Mouse (Mus musculus) spleen, postnatal 14 days (tissue): ENCODE results near the gene Actg1.

Source experiments
- DNase-seq, 2 experiments: peaks; one replicate each; pipeline ENCODE4 v3.0.0; 2021 to 2022; ENCODE audit warnings: low spot score in 2 of 2

The Actg1 gene

GRCm38 (mm10) chr11:120347791-120348683 is at the start of gene Actg1:
Gene Actg1 (minus strand): TSS chr11:120348542.
- DNase-seq = peak; percentile 67 to 76

DNA sequence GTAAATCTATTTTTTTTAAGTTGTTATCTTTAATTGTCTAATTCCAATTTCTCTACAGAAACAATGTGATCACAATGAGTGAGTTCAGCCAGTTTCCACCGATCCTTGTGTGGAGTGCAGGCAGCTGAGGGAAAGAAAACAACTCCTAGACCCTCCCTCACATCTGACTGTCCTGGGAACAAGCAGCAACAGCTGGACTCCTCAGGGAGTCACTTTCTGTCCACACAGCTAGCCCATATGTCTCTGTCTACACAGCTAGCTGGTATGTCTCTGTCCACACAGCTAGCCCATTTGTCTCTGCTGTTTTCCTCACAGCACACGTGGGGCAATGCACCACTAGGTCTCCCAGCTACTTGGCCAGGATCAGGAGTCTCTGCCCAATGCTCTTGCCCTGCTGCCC is 49.3 kb upstream of the Actg1 start:
- DNase-seq = no peak

DNA sequence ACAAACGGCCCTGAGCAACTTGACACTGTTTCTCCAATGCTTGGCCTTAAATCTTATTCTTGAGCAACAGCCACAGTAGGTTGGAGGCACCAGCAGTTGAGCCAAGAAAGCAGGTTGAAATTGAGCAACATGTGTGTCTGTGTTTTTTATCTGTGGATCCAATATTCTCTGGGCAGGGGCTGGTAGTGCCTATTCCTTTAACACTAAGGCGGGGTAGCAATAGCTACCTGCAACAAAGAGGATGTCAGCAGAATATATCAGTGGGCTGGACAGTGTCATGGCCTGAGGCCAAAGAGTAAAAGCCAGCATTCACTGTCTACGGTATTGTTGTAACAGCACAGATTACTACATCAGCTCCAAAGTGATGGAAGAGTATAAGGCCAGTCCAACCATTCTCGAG is 47.3 kb upstream of the Actg1 start:
- DNase-seq = no peak

DNA sequence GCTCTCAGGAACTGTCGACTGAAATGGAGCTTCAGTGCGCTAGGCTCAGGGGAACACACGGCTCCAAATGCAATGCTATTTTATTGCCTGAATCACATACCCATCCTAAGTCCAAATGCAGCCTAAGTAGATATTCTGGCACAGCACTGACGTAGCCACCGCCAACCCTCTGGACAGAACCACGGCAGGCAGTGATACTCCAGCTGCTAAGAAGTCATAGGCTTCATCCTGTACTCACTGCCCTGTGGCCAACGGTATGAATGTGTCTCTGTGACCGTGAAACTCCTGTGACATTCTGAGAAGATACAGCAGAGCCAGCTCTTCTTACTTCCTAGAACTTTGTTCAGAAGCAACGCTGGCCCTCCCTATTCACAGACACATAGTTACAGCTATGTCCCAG is 40.2 kb upstream of the Actg1 start:
- DNase-seq = no peak

DNA sequence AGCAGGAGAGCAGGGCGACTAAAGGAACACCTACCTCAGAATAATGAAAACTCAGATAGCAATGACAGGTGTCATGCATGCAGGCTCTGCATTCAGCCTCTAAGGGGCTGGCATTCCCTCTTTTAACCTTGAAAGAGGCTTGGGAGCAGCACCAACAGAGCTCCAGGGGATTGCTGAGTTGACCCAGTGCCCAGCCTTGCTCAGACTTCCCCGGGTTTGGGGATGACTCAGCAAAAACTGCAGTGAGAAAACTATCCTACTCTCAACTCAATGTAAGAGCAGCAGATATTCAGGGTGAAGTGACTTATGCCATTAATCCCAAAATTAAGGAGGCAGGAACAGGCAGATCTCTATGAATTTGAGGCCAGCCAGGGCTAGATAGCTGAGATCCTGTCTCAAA is 38.8 kb upstream of the Actg1 start:
- DNase-seq = no peak

DNA sequence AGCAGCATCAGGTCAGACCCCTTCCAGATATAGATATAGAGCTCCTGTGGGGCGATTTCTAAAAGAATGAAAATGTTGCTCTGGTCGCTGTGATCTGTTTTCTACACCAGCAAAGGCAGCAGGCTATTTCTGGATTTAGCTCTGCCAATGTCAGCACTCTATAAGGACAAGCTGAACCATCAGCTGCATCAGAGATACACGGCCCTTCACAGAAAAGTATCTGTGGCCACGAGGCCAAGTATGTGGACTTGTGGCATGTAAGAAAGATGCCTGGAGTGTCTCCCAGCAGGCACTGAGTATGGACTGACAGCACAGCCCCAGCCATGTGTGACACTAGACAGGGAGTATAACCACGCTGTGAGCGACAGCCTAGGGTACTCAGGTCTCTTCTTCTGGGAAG is 38.3 kb upstream of the Actg1 start:
- no peak for DNase-seq

- no peak for DNase-seq
Observed at GRCm38 (mm10) chr11:120382509-120382908, 34.2 kb upstream of the Actg1 start.

DNA sequence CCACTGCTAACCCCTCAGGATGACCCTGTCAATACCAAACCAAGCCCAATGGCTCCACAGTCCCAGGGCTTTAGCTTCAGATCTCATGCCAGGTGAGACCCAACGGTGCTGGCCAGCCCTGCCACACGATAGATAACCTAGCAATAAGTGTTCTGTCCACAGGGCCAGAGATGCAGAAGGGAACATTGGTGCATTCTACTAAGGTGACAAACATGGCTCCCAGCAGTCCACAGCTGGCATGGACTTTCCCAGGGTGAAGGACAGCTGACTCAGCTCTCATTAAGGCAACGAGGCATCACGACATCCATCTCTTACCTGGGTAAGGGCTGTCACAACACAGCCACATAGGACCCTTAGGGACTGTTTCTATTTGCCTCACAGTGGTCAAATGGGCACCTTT is 32.8 kb upstream of the Actg1 start:
- no peak for DNase-seq

- no peak for DNase-seq
Observed at GRCm38 (mm10) chr11:120380271-120380670, 31.9 kb upstream of the Actg1 start.

DNA sequence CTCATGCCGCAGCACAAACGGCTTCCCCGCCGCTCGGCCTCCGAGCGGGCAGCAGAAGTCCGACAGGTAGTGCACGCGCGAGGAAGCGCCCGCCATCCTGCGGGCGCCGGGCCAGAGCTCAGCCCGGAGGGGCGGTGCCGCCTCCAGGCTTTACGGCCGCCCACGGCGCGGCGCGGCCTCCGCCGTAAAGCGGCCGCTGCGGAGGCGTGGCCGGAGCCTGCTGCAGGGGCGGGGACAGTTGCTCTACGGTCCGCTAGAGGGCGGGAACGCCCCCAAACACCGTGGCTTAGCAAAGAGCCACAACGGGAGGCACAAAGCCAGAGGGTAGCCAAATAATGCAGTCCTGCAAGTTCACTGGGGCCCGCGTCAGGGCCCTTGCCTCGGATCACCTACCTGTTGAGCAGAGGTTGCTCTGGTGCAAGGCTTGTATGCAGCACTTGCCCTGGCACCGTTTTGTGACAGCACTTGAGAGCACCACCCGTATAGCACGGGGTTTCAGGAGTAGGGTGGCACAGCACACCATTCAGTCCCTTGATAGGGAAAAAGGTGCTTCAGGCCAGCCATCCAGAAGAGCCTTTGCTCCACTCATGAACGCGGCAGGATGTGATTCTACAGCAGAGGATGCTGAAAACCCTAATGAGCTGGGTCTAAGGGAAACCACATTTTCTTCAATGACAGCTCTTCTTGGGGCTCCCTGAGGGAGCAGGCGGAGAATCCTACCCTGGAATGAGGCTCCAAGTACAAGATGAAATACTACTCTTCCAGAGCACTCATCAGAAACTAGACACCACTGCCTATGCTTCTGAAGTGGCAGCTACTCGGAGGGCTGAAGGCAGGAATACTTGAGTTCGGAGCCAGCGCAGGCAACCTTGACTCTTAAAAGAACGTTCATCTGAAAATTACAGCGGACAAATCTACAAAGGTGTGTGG is 30.5 kb upstream of the Actg1 start, which contains the start of gene Faap100:
Gene Faap100, minus strand, starts transcription at position 154 of the 930 bp plus-strand sequence.
- peak; percentile 81 to 86 for DNase-seq

- no peak for DNase-seq
Observed at GRCm38 (mm10) chr11:120378031-120378610, 29.8 kb upstream of the Actg1 start.

DNA sequence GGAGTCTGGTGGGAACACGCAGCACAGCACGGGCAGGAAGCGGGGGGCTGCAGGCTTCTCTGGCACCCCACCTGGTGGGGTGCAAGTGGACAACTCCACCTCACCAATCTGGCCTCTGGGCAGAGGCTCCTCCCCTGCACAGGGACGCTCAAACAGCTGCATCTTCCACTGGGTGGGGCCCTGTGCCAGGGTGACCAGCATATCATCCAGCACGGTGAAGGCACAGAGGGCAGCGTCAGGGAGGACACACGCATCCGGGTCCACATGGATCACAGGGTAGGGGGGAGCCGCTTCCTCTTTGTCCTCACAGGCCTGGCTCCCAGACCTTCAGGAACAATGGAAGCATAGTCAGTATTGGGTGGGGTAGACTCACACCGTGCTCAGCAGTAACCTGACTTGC is 29.0 kb upstream of the Actg1 start:
- DNase-seq = no peak

DNA sequence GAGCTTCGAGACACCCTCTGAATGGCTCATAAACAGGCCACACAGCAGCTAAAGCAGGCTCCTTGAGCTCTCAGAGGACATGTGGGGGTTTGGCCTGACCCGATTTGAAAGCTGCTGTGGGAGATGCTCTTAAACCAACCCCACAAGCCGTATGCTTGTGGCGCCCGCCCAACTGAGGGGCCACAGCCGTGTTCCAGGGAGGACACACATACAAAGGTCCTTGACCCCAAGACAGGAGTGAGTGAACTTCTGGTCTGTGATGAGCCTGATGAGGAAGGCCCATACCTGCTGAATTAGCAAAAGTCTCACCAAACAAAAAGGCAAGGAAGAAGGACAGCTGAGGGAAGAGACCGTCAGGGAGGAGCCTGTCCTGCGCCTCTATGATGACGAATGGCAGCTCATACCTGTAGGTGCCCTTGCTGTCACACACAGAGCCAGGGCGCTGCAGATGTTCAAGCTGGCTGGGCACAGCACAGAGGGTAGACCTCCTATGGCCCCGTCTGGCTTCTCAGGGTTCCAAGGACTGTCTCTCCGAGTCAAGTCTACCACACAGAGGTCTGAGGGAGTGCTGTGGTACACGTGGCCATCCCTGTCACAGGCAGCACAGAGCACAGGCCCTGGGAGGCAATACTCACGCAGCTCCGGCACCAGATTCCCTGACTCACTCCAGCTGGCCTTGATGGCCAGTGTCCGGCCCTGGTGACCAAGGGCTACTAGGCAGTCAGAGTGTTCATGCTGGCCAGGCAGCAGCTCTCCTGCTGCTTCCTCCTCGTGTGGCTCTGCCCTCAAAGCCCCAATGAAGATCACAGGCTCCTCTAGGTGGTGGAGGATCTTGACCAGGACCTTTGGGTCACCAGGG is 28.2 kb upstream of the Actg1 start:
- no peak for DNase-seq

GRCm38 (mm10) chr11:120375324-120375723 is 27.0 kb upstream of the Actg1 start:
- no peak for DNase-seq

- no peak for DNase-seq
Observed at GRCm38 (mm10) chr11:120373820-120374586, 25.7 kb upstream of the Actg1 start.

- DNase-seq = no peak
Observed at GRCm38 (mm10) chr11:120373025-120373424, 24.7 kb upstream of the Actg1 start.

GRCm38 (mm10) chr11:120369656-120370055 is 21.3 kb upstream of the Actg1 start:
- peak; percentile 35 to 53 for DNase-seq

GRCm38 (mm10) chr11:120366443-120367027 is 18.2 kb upstream of the Actg1 start:
- no peak for DNase-seq

GRCm38 (mm10) chr11:120362891-120363290 is 14.5 kb upstream of the Actg1 start:
- DNase-seq = no peak

DNA sequence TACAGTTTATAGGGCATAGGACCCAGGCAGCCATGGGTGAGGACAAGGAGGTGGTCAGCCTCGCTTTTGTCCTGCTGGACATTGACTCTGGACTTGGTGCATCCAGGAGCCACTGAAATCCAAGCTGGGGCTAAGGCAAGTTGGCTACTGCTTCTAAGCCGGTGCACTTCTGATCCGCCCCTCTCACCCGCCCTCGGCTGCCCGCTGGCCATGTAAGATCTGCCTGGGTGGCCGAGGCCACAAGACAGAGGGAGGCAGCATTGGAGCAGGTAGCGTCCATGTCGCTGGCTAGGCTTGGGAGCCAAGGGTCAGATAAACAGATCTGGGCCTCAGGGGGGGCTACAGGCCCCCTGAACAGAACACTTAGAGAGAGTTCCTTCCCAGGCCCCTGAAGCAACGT is 13.0 kb upstream of the Actg1 start, which contains the start of gene Fscn2:
Gene Fscn2, plus strand, starts transcription at position 240 of the 400 bp plus-strand sequence.
- DNase-seq = no peak
